Mouse (Mus musculus): ENCODE data around the gene Pak1. TPM values are rescaled to one million over a fixed set of nuclear protein-coding genes. Genes with fewer than 3 reads are reported as not detected.
A peak's percentile ranks its signal among the peaks of the same experiment; 100 is the strongest.

The Pak1 gene
- polyA plus RNA-seq, 1 experiment from 2014 or later = 10.1 TPM

- H3K4me1 ChIP-seq (ENCODE audit: control insufficient read depth, low read depth, low read length) = no peaks in the 10 kb centered on the region
- H3K9ac ChIP-seq (ENCODE audit: low read depth, low read length) = no peak overlapping the region
- H3K4me3 ChIP-seq (ENCODE audit: low read depth, low read length) = no peak overlapping the region
- H3K4me2 ChIP-seq (ENCODE audit: low read depth, low read length) = no peak overlapping the region
- H3K27me3 ChIP-seq (ENCODE audit: control insufficient read depth, insufficient read depth, low read depth, low read length) = no peaks in the 10 kb centered on the region
- peak; percentile 37; the same call in 1 of the 2 replicates for ATAC-seq (ENCODE audit: low read depth)
- H3K27ac ChIP-seq (ENCODE audit: low read length) = no peak overlapping the region
- H3K36me3 ChIP-seq (ENCODE audit: control insufficient read depth, insufficient read depth) = no peaks in the 10 kb centered on the region
- no peaks in the 10 kb centered on the region for H3K9me3 ChIP-seq (replicated peaks; ENCODE audit: control insufficient read depth, low read length)
- 60% methylated on average over 18 of the region's 18 CpGs for WGBS (ENCODE audit: insufficient replicate concordance)
Measured at GRCm38 (mm10) chr7:97756967-97757881, 31.1 kb upstream of the Pak1 start.

GRCm38 (mm10) chr7:97764591-97764990 lies 23.8 kb upstream of the Pak1 start:
- H3K9me3 ChIP-seq (replicated peaks; ENCODE audit: control insufficient read depth, low read length) = no peaks in the 10 kb centered on the region
- H3K4me1 ChIP-seq (ENCODE audit: control insufficient read depth, low read depth, low read length) = no peaks in the 10 kb centered on the region; the same call in 1 of the 2 replicates
- H3K9ac ChIP-seq (ENCODE audit: low read depth, low read length) = no peak overlapping the region
- H3K36me3 ChIP-seq (ENCODE audit: control insufficient read depth, insufficient read depth) = no peaks in the 10 kb centered on the region
- H3K27ac ChIP-seq (ENCODE audit: low read length) = 0 out of 2 replicates have a peak overlapping the region, but pooled peaks have one; percentile 9
- H3K27me3 ChIP-seq (ENCODE audit: control insufficient read depth, insufficient read depth, low read depth, low read length) = no peaks in the 10 kb centered on the region
- H3K4me3 ChIP-seq (ENCODE audit: low read depth, low read length) = no peak overlapping the region
- WGBS (ENCODE audit: insufficient replicate concordance) = 62% methylated on average over 11 of the region's 11 CpGs
- H3K4me2 ChIP-seq (ENCODE audit: low read depth, low read length) = peak overlapping the region; percentile 17; the same call in 1 of the 2 replicates
- ATAC-seq (ENCODE audit: low read depth) = no peak

- Histone ChIP-seq H3K27me3 (ENCODE audit: control insufficient read depth, insufficient read depth, low read depth, low read length) (no peaks in the 10 kb centered on the region), H3K4me2 (ENCODE audit: low read depth, low read length) (peak overlapping the region; percentile 17; the same call in 1 of the 2 replicates), H3K4me1 (ENCODE audit: control insufficient read depth, low read depth, low read length) (no peaks in the 10 kb centered on the region; the same call in 1 of the 2 replicates), H3K27ac (ENCODE audit: low read length) (0 out of 2 replicates have a peak overlapping the region, but pooled peaks have one; percentile 9), H3K9ac (ENCODE audit: low read depth, low read length) (no peak overlapping the region), H3K36me3 (ENCODE audit: control insufficient read depth, insufficient read depth) (no peaks in the 10 kb centered on the region), H3K4me3 (ENCODE audit: low read depth, low read length) (no peak overlapping the region), H3K9me3 (replicated peaks; ENCODE audit: control insufficient read depth, low read length) (no peaks in the 10 kb centered on the region)
- WGBS (ENCODE audit: insufficient replicate concordance) = 47% methylated on average over 21 of the region's 21 CpGs
- no peak for ATAC-seq (ENCODE audit: low read depth)
Measured at GRCm38 (mm10) chr7:97765181-97765962, 23.0 kb upstream of the Pak1 start.

- WGBS (ENCODE audit: insufficient replicate concordance) = 63% methylated on average over 5 of the region's 5 CpGs
- no peak overlapping the region for H3K27ac ChIP-seq (ENCODE audit: low read length)
Measured at GRCm38 (mm10) chr7:97765963-97766347, 22.4 kb upstream of the Pak1 start.

GRCm38 (mm10) chr7:97766406-97767166 lies 21.8 kb upstream of the Pak1 start:
- Histone ChIP-seq H3K9me3 (replicated peaks; ENCODE audit: control insufficient read depth, low read length) (no peaks in the 10 kb centered on the region), H3K27ac (ENCODE audit: low read length) (no peak overlapping the region), H3K4me1 (ENCODE audit: control insufficient read depth, low read depth, low read length) (no peaks in the 10 kb centered on the region; the same call in 1 of the 2 replicates), H3K27me3 (ENCODE audit: control insufficient read depth, insufficient read depth, low read depth, low read length) (no peaks in the 10 kb centered on the region), H3K4me3 (ENCODE audit: low read depth, low read length) (no peak overlapping the region), H3K4me2 (ENCODE audit: low read depth, low read length) (no peak overlapping the region), H3K36me3 (ENCODE audit: control insufficient read depth, insufficient read depth) (no peaks in the 10 kb centered on the region), H3K9ac (ENCODE audit: low read depth, low read length) (no peak overlapping the region)
- ATAC-seq (ENCODE audit: low read depth) = no peak
- WGBS (ENCODE audit: insufficient replicate concordance) = 44% methylated on average over 9 of the region's 9 CpGs

More at GRCm38 (mm10) chr7:97765963-97766347, 22.4 kb upstream of the Pak1 start:
- H3K4me2 ChIP-seq (ENCODE audit: low read depth, low read length) = no peak overlapping the region
- no peak overlapping the region for H3K4me3 ChIP-seq (ENCODE audit: low read depth, low read length)
- no peaks in the 10 kb centered on the region; the same call in 1 of the 2 replicates for H3K4me1 ChIP-seq (ENCODE audit: control insufficient read depth, low read depth, low read length)
- ATAC-seq (ENCODE audit: low read depth) = no peak
- no peaks in the 10 kb centered on the region for H3K9me3 ChIP-seq (replicated peaks; ENCODE audit: control insufficient read depth, low read length)
- H3K9ac ChIP-seq (ENCODE audit: low read depth, low read length) = no peak overlapping the region
- H3K27me3 ChIP-seq (ENCODE audit: control insufficient read depth, insufficient read depth, low read depth, low read length) = no peaks in the 10 kb centered on the region
- no peaks in the 10 kb centered on the region for H3K36me3 ChIP-seq (ENCODE audit: control insufficient read depth, insufficient read depth)

- Histone ChIP-seq H3K9me3 (replicated peaks; ENCODE audit: control insufficient read depth, low read length) (no peaks in the 10 kb centered on the region), H3K27ac (ENCODE audit: low read length) (no peak overlapping the region), H3K4me3 (ENCODE audit: low read depth, low read length) (no peak overlapping the region), H3K27me3 (ENCODE audit: control insufficient read depth, insufficient read depth, low read depth, low read length) (no peaks in the 10 kb centered on the region), H3K9ac (ENCODE audit: low read depth, low read length) (no peak overlapping the region), H3K4me1 (ENCODE audit: control insufficient read depth, low read depth, low read length) (no peaks in the 10 kb centered on the region; the same call in 1 of the 2 replicates), H3K4me2 (ENCODE audit: low read depth, low read length) (no peak overlapping the region), H3K36me3 (ENCODE audit: control insufficient read depth, insufficient read depth) (no peaks in the 10 kb centered on the region)
- no peak for ATAC-seq (ENCODE audit: low read depth)
- WGBS (ENCODE audit: insufficient replicate concordance) = 58% methylated on average over 8 of the region's 8 CpGs
Measured at GRCm38 (mm10) chr7:97767841-97768240, 20.5 kb upstream of the Pak1 start.

- H3K9me3 ChIP-seq (replicated peaks; ENCODE audit: control insufficient read depth, low read length) = no peaks in the 10 kb centered on the region
- no peak overlapping the region for H3K4me2 ChIP-seq (ENCODE audit: low read depth, low read length)
- H3K36me3 ChIP-seq (ENCODE audit: control insufficient read depth, insufficient read depth) = no peaks in the 10 kb centered on the region
- H3K27me3 ChIP-seq (ENCODE audit: control insufficient read depth, insufficient read depth, low read depth, low read length) = no peaks in the 10 kb centered on the region
- no peaks in the 10 kb centered on the region; the same call in 1 of the 2 replicates for H3K4me1 ChIP-seq (ENCODE audit: control insufficient read depth, low read depth, low read length)
- H3K27ac ChIP-seq (ENCODE audit: low read length) = no peak overlapping the region
- 51% methylated on average over 4 of the region's 4 CpGs for WGBS (ENCODE audit: insufficient replicate concordance)
- no peak overlapping the region for H3K9ac ChIP-seq (ENCODE audit: low read depth, low read length)
- H3K4me3 ChIP-seq (ENCODE audit: low read depth, low read length) = no peak overlapping the region
- no peak for ATAC-seq (ENCODE audit: low read depth)
Measured at GRCm38 (mm10) chr7:97769020-97769419, 19.3 kb upstream of the Pak1 start.

- Histone ChIP-seq H3K27ac (ENCODE audit: low read length) (no peak overlapping the region), H3K4me1 (ENCODE audit: control insufficient read depth, low read depth, low read length) (no peaks in the 10 kb centered on the region; the same call in 1 of the 2 replicates), H3K9ac (ENCODE audit: low read depth, low read length) (no peak overlapping the region), H3K9me3 (replicated peaks; ENCODE audit: control insufficient read depth, low read length) (no peaks in the 10 kb centered on the region), H3K4me2 (ENCODE audit: low read depth, low read length) (no peak overlapping the region), H3K4me3 (ENCODE audit: low read depth, low read length) (no peak overlapping the region), H3K36me3 (ENCODE audit: control insufficient read depth, insufficient read depth) (no peaks in the 10 kb centered on the region), H3K27me3 (ENCODE audit: control insufficient read depth, insufficient read depth, low read depth, low read length) (no peaks in the 10 kb centered on the region)
- 63% methylated on average over 6 of the region's 6 CpGs for WGBS (ENCODE audit: insufficient replicate concordance)
- ATAC-seq (ENCODE audit: low read depth) = no peak
Measured at GRCm38 (mm10) chr7:97770841-97771620, 17.3 kb upstream of the Pak1 start.

Data from liver, embryonic 16.5 days (tissue).